Mouse (Mus musculus) brown adipose tissue, adult 24 weeks (tissue): ENCODE data around the gene Klk5. TPM values are rescaled to one million over a fixed set of nuclear protein-coding genes. Genes with fewer than 3 reads are reported as not detected.

Source experiments
- H3K27ac ChIP-seq: fragments of 200-500 bp; replicated peaks from 2 replicates; pipeline ENCODE4 v1.5.1; 2012; ENCODE audit warnings: low read depth, mild to moderate bottlenecking, low read length
- H3K4me1 ChIP-seq: fragments of 200-500 bp; 2 replicates; pipeline ENCODE4 v1.6.1; 2012; ENCODE audit warnings: low read length, mixed read lengths; ENCODE audit not compliant: control insufficient read depth, insufficient read depth, insufficient read length
- H3K4me3 ChIP-seq: fragments of 200-500 bp; 2 replicates; pipeline ENCODE4 v1.5.1; 2012; ENCODE audit warnings: low read depth, mild to moderate bottlenecking, low read length, moderate library complexity; ENCODE audit not compliant: insufficient read depth
- polyA plus RNA-seq: library from polyadenylated mRNA; stranded (reverse); fragments of >200 nt; gene quantifications from 2 replicates; pipeline ENCODE4 v1.2.4, GENCODE M21; 2012; ENCODE audit not compliant: missing spikeins, insufficient read depth, insufficient read length

Klk5 gene
- polyA plus RNA-seq, 1 experiment = not detected

DNA sequence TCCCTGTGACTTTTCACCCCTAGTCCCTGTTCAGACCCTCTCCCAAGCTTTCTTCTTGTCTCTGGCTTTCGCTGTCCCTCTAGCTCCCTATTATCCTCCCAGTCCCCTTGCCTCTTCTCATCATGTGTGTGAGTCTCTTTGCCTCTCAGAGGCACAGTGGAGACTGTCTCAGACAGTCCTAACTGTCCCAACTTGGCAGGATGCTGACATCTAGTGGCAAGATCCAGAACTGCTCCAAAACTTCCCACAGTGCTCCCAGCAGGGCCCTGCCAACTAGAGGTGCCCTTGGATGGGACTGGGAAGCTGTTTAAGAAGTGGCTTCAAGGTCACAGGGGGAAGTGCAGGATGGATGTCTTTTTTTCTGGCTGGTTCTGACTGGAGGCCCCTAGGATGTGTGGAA, 53.1 kb downstream of the Klk5 start:
- Histone ChIP-seq H3K4me3 (no peak overlapping the region), H3K4me1 (no peaks in the 10 kb centered on the region), H3K27ac (no peak overlapping the region)

Other genes starting within 250 kb of the Klk5 start
- gene Zfp819, start 234.8 kb upstream of the Klk5 start, polyA plus RNA-seq = not detected in 2 replicates
- gene Ceacam18, start 207.3 kb upstream of the Klk5 start, polyA plus RNA-seq = not detected in 2 replicates
- 1.3 and 2.7 TPM in 2 replicates for gene Siglece, start 181.8 kb upstream of the Klk5 start, polyA plus RNA-seq
- 1.7 and 2.5 TPM in 2 replicates for gene Ctu1, start 170.0 kb upstream of the Klk5 start, polyA plus RNA-seq
- gene Klk14, start 151.6 kb upstream of the Klk5 start, polyA plus RNA-seq = not detected in 2 replicates
- not detected in 2 replicates for gene Klk13, start 129.4 kb upstream of the Klk5 start, polyA plus RNA-seq
- not detected in 2 replicates for gene Klk12, start 73.1 kb upstream of the Klk5 start, polyA plus RNA-seq
- not detected in 2 replicates for gene Klk11, start 67.4 kb upstream of the Klk5 start, polyA plus RNA-seq
- gene Klk10, start 60.9 kb upstream of the Klk5 start, polyA plus RNA-seq = not detected in 2 replicates
- gene Klk9, start 50.1 kb upstream of the Klk5 start, polyA plus RNA-seq = not detected in 2 replicates
- 2.3 and 3.4 TPM in 2 replicates for gene Klk8, start 44.4 kb upstream of the Klk5 start, polyA plus RNA-seq
- not detected in 2 replicates for gene Klk7, start 30.7 kb upstream of the Klk5 start, polyA plus RNA-seq
- not detected in 2 replicates for gene Klk6, start 17.5 kb upstream of the Klk5 start, polyA plus RNA-seq
- gene Klk4, start 39.2 kb downstream of the Klk5 start, polyA plus RNA-seq = not detected in 2 replicates
- gene Klk15, start 91.8 kb downstream of the Klk5 start, polyA plus RNA-seq = not detected in 2 replicates
- gene Klk1b8, start 108.7 kb downstream of the Klk5 start, polyA plus RNA-seq = not detected in 2 replicates
- gene Klk1b1, start 124.8 kb downstream of the Klk5 start, polyA plus RNA-seq = not detected in 2 replicates
- not detected in 2 replicates for gene Klk1b9, start 134.1 kb downstream of the Klk5 start, polyA plus RNA-seq
- not detected in 2 replicates for gene Klk1b11, start 153.9 kb downstream of the Klk5 start, polyA plus RNA-seq
- gene Klk1b26, start 170.2 kb downstream of the Klk5 start, polyA plus RNA-seq = not detected in 2 replicates
- not detected in 2 replicates for gene Klk1b27, start 210.3 kb downstream of the Klk5 start, polyA plus RNA-seq